Mouse (Mus musculus) kidney, postnatal 36 days (tissue): Measurements from ENCODE around the gene Spa17.

Experiments used
- DNase-seq, 2 experiments: peaks; one replicate each; pipeline ENCODE4 v3.0.0; 2021 to 2022; ENCODE audit warnings: mixed read lengths in 2 of 2

Gene Spa17

DNA sequence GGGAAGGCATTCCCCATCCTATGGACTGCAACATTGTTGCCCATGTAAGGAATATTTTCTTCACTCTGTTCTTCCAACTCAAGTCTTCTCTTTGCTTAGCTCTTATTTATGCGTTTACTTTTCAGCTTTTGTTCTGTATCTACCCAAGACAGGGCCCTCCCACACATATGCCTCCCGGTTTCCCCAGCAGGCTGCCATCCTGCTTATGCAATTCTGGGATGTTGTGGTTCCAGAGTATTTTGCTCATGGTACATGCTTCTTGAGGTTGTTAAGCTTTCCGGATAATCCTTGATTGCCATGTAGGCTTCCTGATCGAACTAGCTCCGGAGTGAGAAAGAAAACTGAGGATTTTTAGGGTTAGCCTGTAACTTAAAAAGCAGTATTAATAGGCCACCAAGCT, 1.7 kb upstream of the Spa17 start:
- no peak for DNase-seq

- DNase-seq = no peak
These were observed 794 bp upstream of the Spa17 start for GRCm38 (mm10) chr9:37614316-37614715.

- DNase-seq = no peak
These were observed 374 bp upstream of the Spa17 start for GRCm38 (mm10) chr9:37613911-37614280.

DNA sequence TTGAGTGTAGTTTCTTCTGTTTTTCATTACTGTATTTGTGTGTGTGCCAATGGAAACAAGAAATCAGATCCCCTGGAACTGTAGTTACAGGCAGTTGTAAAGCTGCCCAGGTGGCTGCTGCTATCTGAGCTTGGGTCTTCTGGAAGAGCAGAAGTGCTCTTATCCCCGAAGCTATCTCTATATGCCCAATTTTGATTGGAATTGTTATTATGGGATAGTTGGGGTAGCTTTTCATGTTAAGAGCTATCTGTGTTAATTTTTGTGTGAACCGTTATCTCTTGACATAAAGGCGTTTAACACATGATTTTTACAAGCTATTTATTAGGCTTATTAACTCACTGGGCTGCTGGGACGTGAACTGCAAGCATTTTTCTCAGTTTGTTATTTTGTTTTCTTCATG, 4.0 kb downstream of the Spa17 start:
- no peak for DNase-seq

DNA sequence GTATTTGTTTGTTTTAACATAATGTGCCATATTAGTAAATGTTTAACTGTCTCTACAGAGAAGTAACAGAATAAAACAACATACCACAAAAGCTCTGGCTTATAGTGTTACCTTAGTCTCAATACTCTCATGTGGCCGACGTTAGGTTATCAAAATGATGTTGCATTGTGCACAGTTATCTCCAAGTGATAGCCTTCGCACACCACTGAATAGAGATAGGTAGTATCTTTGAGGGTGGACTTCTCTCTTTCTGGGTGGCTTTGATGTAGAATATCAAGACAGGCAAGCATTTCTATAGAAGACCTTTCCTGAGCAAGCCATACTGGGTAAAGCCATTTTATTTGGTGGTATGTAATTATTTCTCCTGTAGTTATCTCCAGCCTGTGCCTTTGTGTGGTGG, 8.4 kb downstream of the Spa17 start:
- no peak for DNase-seq

DNA sequence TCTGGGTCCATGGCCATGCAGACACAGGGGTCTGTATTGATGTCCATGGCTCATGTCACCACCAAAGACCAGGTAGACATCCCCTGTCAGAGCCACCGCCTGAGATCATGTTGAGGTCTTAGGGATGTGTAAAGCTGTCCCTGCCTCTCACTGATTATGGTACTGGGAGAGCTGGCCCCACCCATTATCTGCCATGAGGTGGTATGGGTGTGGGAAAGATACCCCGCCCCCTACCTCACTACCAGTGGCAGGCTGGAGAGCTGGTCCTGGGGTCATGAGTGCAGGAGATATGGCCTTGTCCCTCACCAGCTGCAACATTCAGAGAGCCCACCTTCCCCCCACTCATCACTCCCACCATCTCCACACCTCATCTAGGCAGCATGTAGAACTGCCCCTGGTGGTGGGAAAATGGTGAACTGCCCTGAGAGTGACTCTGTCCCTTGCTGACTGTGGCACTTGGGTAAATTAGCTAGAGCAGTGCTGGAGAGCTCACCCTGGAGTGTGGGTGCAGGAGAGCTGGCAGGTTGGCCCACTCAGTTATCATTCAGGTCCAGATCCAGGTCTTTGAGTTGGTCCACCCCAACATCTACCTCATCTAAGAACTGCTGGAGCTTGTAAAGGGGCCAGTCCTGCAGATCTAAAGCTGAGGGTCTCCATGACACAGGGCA, 12.8 kb downstream of the Spa17 start:
- DNase-seq = no peak

DNA sequence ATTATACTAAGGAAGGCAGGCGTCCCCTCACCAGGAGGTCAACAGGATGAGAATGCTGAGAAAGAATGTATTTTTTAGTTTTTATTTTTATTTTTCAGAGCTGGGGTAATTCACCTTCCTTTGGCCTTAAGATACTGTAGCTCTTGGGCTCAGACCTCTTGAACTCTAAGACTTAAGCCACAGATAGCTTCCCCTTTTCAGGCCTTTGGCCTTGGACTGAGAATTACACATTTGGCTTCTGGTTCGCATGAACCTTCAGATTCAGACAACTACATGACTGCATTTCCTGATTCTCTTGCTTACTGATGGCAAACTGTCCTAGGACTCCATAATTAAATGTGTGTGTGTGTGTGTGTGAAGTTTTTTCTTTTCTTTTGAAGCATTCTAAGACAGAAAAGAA, 14.9 kb downstream of the Spa17 start:
- no peak for DNase-seq

- DNase-seq = no peak
These were observed 18.0 kb downstream of the Spa17 start for GRCm38 (mm10) chr9:37595570-37595969.

DNA sequence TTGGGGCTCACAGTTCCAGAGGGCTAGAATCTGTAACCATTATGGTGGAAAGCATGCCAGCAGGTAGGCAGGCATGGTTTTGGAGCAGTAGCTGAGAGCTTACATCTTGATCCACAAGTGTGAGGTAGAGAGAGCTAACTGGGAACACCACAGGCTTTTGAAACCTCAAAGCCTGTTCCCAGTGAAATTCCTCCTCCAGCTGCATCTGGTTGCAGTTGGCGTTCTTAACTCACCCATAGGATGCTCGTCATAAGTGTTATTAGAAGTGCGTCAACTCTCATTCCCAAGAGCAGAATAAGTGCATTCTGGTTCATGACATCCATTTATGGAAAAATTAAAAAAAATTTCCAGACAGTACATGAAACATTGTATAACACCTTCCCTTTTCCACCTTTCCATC, 19.8 kb downstream of the Spa17 start:
- DNase-seq = no peak

GRCm38 (mm10) chr9:37592633-37593032, 20.9 kb downstream of the Spa17 start:
- no peak for DNase-seq

DNA sequence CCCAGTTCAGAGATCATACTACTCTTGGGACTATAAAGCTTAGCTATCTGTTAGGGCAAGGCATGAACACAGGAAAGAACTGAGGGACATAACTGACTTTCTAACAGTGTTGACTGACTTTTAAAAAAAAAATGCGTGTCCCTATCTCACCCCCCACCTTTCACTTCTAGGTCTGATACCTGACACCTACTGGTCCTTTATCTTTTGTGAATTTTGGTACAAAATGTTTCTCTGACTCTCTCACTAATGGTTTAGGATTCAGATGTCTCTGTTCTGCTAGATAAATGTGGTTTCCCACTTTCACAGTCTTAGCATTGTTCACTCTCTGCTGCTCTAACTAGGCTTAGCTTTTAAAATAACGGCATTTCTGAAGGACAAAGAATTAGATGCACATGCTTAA, 21.5 kb downstream of the Spa17 start:
- DNase-seq = no peak

GRCm38 (mm10) chr9:37590381-37590780, 23.1 kb downstream of the Spa17 start:
- no peak for DNase-seq

- no peak for DNase-seq
These were observed 26.8 kb downstream of the Spa17 start for GRCm38 (mm10) chr9:37586718-37587117.

DNA sequence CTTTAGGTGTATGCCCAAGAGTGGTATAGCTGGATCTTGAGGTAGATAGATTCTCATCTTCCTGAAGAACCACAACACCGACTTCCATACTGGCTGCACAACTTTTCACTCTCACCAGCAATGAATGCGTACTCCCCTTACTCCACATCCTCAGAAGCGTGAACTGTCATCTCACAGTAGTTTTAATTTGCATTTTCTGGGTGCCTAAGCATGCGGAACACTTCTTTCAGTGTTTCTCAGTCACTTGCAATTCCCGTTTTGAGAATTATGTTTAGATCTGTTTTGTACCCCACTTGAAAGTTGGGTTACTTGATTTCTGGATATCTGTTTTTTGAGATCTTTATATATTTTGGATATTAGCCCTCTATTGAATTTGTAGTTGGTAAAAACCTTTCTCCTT, 29.9 kb downstream of the Spa17 start:
- DNase-seq = no peak

DNA sequence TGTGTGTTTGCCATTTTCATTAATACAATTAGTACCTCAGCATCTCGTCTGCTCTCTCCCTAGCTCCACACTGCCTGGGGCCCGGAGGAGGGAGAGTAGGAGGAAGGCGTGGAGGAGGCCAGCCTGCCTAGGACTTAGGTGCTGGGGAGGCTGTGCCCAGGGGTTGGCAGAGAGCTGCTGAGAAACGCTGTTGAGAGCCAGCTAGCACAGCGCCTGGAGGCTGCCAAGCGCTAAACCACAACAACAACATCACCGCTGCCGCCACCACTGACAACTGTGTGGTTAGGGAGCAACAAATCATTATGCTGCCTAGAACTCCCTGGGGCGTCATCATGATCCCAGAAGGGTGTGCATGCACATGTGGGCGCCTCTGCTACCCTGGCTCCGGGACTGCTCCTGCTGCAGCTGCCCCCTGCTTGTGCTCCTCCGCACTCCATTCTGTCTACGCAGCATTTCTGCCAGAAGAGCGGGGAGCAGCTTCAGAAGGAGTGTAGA, 37.0 kb downstream of the Spa17 start:
- DNase-seq = peak; percentile 16 to 30

DNA sequence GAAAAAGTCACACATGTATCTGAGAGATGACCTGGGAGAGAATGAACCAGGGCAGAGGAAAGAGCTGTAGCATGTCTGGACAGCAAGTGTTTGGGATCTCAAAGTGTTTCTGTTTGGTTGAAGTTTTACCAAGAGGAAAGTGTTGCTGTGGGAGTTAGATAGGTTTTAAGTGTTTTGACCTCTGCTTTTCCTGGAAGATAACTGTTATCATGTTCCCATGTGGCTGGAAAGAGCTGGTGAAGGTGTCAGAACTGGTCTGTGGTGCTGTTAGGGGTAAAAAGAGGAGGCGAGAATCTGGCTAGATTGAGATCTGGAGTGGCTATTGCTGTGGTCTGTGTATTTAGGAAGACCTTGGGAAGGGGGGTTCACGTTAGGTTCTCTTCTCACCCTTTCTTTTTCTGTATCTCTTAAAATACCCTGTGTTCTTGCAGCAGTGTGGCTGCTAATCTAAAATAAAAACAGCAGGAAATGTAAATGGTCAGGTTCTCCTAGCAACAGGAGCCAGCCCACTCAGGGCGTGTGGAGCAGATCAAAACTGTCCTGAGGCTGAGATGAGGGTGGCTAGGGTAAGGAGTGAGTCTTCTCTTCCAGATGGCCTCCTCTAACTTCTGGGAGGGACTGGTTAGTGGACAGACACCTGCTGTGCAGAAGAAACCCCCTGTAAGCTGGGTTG, 41.2 kb downstream of the Spa17 start:
- DNase-seq = no peak

DNA sequence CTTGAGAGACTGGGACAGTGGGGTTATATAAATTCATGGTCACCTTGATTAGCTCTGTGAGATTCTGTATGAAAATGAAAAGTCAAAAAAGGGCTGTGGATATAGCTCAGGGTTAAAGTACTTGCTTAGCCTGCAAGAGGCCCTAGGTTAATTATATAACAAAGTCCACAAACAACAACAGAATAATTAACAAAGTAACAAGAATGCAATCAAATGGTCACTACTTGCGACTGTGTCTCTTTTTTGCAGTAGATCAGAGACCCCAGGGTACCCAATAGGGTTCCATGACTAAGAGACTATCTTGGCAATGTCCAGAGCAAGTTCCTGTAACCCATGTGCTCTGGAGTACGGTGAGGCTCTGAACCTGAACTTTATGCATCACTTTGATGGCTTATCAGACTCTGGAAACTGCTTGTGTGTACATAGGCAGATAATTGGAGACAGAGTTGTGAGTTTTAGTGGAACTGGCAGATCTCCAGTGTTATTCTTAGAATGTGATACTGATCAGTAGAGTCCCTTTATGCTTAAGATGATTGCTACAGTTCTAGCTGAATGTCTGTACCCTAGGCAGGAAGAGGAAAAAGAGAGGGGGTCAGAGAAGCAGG, 44.2 kb downstream of the Spa17 start:
- DNase-seq = no peak

DNA sequence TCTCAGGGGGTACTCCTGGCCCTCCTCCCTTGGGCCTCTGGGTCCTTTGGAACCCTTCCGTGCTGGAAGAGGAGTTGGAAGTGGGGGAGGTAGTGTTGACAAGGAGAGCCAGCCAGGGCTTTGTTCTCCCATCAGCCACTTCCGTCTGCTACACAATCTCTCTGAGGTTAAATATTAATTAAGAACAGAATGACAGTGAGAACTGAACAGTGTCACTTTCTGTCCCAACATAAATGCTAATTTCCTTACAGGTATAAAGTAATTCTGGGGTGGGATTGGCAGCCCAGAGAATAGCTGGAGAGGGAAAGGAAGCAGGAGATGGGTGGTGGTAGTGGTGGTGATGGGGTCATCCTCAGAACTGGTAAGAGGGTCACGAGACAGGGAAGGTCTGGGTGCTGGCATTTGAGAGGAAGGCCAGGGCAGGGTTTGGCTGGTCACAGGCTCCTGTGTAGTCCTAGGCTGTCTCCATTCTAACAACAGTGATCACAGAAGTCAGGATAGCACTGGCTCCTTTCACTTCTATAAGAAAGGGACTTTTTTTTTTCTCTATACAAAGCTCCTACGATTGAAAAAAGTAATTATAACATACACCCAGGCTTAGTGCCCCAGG, 44.8 kb downstream of the Spa17 start:
- peak; percentile 34 to 38 for DNase-seq

- peak; percentile 40 to 57 for DNase-seq
These were observed 45.5 kb downstream of the Spa17 start for GRCm38 (mm10) chr9:37567892-37568604.

DNA sequence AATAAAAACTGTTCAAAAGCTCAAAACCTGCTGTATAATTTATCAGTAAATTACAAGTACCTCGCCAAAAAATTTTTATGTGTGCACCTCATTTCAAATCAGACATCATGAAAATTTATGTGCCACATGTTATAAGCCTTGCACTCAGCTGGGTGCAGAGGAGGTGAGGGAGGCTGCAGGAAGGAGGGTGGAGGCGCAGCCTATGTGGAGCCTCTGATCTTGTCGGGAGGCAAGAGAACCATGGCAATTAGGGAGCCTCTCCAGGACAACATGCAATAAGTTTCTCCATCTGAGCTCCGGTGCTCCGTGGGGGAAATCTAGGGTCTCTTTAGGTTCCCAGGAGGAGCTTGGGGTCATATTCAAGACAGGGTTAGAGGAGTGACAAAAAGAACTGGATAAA, 46.1 kb downstream of the Spa17 start:
- DNase-seq = no peak

- DNase-seq = no peak
These were observed 46.5 kb downstream of the Spa17 start for GRCm38 (mm10) chr9:37567019-37567418.

- DNase-seq = no peak
These were observed 49.7 kb downstream of the Spa17 start for GRCm38 (mm10) chr9:37563805-37564204.

GRCm38 (mm10) chr9:37560617-37561016, 52.9 kb downstream of the Spa17 start:
- DNase-seq = no peak
